Mouse (Mus musculus) megakaryocyte progenitor cell, adult 5-6 weeks (primary cell): Measurements from ENCODE around the gene Mpv17l2. TPM values are rescaled to one million over a fixed set of nuclear protein-coding genes. Genes with fewer than 3 reads are reported as not detected.
A peak's percentile ranks its signal among the peaks of the same experiment; 100 is the strongest.

Source experiments
- ATAC-seq: replicated peaks from 2 replicates; pipeline ENCODE4 v1.8.0; 2016; ENCODE audit warnings: mild to moderate bottlenecking, moderate TSS enrichment, inconsistent platforms; ENCODE audit not compliant: poor library complexity
- total RNA-seq, 2 experiments: library from RNA; stranded (forward) in 1 of 2; stranded (reverse) in 1 of 2; fragments of 157-497, 149-512 nt in 1 of 2; fragments of 200-1000 nt in 1 of 2; gene quantifications; 2 replicates each; pipeline versions ENCODE4 v1.2.3 to v1.2.4; 2015 to 2017

The Mpv17l2 gene
- total RNA-seq, 2 experiments from 2014 or later = 10.2 to 41.4 TPM

DNA sequence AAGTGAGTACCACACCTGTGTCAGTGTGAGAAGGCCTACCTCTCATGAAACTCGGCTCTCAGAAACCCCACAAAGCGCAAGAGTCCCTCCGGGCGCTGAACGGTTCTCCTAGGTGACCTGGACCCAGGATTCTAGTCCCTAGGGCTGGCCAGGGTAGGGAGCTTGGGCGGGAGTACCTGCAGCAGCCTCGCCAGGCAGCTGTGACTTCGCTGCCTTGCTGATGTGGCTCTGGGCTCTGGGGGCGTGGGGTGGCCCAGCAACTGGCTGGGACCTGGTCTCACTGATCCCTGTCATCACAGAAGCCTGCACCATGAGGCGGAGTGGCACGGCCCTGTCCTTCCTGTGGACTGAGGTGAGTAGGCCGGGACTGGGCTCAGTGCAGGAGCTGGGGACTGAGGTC, 36.5 kb downstream of the Mpv17l2 start:
- ATAC-seq = no peak

DNA sequence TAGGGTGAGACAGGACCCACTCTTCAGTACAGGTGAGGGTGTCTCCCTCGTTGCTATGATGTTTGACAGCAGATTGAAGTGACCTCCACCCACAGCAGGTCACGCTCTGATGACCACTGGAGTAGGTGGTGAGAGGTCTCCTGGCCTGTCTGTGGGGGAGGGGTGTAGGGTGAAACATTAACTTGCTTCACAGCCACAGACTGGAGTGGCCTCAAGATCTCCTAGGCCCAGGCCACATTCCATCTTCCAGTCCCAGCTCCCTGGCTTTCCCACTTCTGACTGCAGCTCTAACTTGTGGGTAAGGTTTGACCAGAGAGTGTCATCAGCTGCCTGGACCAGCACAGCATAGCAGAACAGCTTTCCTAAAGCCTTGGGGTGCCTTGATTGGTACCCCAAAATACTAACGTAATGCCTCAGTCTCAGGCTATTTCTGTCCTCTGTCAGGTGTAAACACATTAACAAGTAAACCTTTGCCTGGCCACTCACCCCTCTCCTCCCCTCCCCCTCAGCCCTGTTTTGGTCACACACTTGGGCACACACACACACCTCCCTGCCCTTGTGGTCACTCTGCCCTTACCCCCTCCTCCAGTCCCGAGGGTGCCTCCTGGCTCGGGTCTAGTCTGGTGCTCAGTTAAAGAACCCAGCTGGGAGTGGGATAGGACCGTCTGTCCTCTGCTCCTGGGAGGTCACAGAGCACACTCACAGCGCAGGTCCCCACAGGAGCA, 37.1 kb downstream of the Mpv17l2 start, which contains the start of gene Pde4c:
Gene Pde4c (plus strand): TSS at position 235 of the 725 bp plus-strand sequence.
- ATAC-seq = no peak

DNA sequence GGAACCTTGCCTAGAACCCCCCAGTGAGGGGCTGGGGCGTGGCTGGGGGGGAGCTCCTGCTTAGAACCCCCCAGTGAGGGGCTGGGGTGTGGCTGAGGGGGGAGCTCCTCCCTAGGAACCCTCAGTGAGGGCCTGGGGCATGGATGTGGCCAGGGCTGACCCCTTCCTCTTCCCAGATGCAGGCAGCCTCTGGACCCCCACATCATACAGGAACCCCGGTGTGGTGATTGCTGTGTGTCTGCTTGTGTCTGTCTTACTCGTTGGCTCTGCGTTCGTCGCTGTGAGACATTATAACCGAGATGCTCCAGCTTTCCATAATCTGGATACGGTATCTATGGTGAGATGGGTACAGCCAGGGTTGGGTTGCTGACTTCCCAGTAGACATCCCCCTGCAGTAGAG, 39.1 kb downstream of the Mpv17l2 start:
- ATAC-seq = no peak

DNA sequence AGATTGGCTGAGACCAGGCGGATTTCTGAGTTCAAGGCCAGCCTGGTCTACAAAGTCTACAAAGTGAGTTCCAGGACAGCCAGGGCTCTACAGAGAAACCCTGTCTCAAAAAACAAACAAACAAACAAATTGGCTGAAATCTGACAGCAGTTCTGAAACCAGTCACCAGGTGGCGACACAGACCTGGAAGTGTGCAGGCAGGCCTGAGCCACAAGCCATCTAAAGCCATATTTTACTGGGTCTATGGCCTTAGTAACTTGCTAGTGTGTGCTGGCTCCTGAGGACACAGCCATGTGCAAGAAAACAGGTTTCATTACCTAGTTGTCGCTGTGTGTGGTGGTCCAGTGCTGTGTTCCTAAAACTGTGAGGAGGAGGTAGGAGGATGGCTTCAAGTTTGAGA, 40.0 kb downstream of the Mpv17l2 start:
- peak; percentile 84 for ATAC-seq

DNA sequence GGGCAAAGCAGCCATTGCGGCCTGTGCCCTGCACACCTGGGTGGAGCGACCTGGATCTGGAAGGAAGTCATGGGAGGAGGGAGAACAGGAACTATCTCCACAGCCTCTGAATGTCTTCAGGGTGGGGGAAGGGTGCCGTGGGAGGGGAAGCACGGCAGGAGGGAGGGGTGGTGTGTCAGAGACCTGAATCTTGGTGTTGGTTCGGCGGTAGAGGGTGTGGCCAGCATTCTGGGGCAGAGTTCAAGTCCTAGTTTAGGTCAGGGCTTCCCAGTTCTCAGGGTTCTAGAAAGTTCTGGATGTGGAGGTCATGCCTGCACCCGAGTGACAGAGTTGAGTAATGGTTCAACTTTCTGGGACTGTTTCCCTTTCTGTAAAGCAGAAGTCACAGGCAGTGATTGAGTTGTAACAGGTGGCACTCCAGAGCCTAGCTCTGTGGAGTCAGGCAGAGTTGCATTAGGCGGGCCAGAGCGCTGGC, 40.9 kb downstream of the Mpv17l2 start:
- ATAC-seq = no peak

DNA sequence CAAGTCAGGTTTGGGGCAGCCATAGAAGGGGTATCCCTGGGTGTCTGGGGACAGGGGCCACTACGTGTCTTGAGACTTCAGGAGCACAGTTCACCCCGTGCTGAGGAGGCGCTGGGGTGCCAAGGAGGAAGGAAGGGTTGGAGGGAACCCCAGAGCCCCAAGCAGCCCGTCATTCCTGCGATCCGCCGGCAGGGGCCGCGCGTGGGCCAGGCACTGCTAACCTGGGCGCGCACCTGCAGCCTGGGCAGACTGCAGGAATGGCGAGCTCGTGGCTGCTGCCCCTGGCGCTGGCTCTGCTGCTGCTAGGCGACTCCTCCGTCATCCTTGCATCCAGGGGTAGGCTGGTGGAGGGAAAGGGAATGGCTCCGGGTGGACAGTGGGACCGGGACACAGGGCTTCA, 42.4 kb downstream of the Mpv17l2 start, which contains the start of gene Gm3336:
Gene Gm3336 (plus strand): TSS at position 247 of the 400 bp plus-strand sequence.
- ATAC-seq = peak; percentile 92

DNA sequence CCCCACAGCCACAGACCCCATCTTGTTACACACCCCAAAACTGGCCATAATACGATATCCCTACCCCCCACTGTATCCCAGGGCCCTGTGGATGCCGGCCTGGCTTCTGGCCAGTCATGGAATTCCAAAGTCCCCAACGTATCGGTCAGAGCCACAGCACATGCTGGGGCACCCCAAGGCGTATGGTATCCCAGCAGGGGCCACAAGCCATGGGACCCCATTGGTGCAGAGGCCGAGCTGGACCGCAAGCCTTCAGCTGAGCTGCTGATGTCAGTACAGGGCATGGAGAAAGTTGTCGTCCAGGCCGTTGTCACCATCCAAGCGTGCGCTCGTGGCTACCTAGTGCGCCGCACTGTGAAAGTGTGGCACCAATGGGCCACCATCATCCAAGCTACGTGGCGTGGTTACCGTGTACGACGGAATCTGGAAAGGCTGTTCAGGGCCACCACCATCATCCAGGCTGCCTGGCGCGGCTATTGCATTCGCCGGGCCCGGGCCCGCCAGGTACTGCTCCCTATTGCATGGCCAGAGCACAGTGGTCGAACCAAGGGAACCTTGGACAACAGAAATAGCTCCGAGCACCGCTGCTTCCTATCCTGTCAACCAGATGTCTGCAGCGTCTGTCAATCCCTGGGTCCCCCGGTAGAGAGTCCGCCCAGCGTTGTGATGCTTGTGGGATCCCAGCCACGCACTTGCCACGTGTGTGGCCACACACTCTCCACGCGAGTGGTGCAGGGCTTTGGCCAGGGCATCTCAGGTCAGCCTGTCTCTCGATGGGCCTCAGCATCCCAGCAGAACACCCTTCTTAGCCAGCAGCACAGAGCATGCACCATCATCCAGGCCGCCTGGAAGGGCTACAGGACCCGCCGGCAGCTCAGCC, 44.0 kb downstream of the Mpv17l2 start:
- no peak for ATAC-seq

DNA sequence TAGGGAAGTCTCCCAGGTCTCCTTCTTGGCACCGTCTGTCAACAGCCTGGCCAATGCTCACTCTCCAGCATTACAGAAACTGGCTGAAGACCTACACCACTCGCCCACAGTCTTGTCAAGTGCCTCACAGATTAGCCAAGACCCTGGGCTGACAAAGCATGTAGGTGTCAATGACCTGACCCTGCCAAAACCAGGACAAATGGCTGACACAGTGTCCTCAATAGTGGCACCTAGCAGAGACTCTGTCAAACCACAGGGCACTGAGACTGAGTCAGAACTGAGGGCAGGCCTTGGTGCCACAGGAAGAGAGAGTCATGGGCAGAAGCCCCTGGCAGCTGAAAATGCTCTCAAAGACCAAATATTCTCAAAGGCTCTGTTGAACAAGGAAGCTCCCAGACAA, 45.7 kb downstream of the Mpv17l2 start:
- ATAC-seq = no peak

DNA sequence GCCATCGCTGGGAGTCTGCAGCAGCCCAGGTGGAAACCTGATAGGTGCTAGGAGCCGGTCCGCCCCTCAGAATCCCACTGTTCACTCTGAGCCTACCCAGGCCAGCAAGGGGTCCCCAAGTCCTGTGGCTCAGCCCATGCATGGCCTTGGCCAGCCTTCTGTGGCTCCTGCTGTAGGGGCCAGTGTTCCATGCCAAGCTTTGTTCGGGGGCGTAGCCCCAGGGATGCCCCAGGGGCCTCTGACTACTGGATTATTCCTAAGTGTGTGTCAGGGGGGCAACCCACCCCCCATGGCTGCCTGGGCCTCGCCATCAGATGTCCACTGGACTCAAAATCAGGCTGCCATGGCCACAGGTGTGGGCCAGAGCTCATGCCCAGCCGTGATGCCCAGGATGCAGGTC, 46.8 kb downstream of the Mpv17l2 start:
- no peak for ATAC-seq

DNA sequence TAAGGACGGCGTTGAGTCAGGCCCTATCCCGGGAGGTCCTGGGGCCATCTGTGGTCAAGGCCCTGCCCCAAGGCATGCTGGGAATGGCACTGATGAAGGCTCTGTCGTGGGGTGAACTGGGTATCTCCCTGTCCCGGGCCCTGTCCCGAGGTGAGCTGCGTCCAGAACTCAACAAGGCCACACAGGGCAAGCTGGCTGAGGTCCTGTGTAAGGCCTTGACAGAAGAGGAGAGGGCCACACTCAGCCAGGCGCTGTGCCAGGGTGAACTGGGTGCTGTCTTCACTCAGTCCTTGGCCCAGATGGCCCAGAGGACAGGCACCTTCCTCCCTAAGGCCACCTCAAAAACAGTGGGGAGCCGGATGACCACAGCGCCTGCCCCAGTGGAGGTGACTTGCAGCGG, 49.7 kb downstream of the Mpv17l2 start:
- no peak for ATAC-seq

DNA sequence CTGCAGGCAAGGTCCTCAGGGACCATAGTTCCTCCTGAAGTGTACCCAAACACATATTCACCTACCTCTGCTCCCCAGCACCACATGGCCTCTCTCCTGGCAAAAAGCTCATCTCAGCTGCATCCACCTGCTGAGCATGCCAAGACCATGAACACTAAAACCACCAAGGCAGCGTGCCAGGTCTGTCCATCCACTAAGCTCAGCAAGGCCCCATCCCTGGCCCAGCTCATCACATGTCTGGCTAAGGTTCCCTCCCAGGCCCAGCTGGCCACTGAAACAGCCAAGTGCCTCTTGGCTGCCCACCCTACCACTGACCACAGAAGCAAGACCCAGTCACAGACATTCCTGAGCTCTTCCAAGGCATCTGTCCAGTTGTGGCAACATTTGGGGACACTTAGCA, 50.5 kb downstream of the Mpv17l2 start:
- no peak for ATAC-seq

DNA sequence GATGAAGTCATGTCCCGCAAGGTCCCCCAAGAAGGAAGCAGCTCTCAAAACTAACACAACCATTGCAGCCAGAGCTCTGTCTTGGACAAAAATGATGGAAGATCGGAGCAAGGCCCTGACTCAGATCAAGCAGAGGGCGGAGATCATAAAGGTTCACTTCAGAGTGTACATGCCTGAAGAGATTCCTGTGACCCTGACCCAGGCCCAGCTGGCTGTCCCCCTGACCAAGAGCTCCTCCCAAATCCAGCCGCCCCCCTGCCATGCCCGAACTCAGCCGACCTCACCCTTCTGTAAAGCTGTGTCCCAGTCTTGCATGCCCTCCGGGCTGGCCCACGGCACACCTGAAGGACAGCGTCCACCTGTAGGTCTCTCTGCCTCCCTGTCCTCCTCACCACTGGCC, 51.0 kb downstream of the Mpv17l2 start:
- no peak for ATAC-seq

Other genes starting within 250 kb of the Mpv17l2 start
- 74.6 and 90.4 TPM in 2 replicates for gene Fkbp8, start 233.2 kb downstream of the Mpv17l2 start, total RNA-seq (2015)
- 114 and 133 TPM in 2 replicates for gene Fkbp8, start 233.2 kb downstream of the Mpv17l2 start, total RNA-seq (2017)
- gene Kxd1, start 233.0 kb downstream of the Mpv17l2 start, total RNA-seq (2015) = 88.0 and 106 TPM in 2 replicates
- 63.1 and 84.4 TPM in 2 replicates for gene Kxd1, start 233.0 kb downstream of the Mpv17l2 start, total RNA-seq (2017)
- gene Ell, start 221.5 kb downstream of the Mpv17l2 start, total RNA-seq (2015) = 8.5 and 8.7 TPM in 2 replicates
- gene Ell, start 221.5 kb downstream of the Mpv17l2 start, total RNA-seq (2017) = 9.1 and 9.5 TPM in 2 replicates
- gene Isyna1, start 166.6 kb downstream of the Mpv17l2 start, total RNA-seq (2015) = 26.1 and 39.0 TPM in 2 replicates
- gene Isyna1, start 166.6 kb downstream of the Mpv17l2 start, total RNA-seq (2017) = 42.9 and 45.4 TPM in 2 replicates
- gene Ssbp4, start 152.1 kb downstream of the Mpv17l2 start, total RNA-seq (2015) = 31.6 and 40.7 TPM in 2 replicates
- 40.2 and 69.7 TPM in 2 replicates for gene Ssbp4, start 152.1 kb downstream of the Mpv17l2 start, total RNA-seq (2017)
- gene Lrrc25, start 144.8 kb downstream of the Mpv17l2 start, total RNA-seq (2015) = 6.2 and 12.9 TPM in 2 replicates
- 4.7 and 5.4 TPM in 2 replicates for gene Lrrc25, start 144.8 kb downstream of the Mpv17l2 start, total RNA-seq (2017)
- not detected in 2 replicates for gene Gdf15, start 128.5 kb downstream of the Mpv17l2 start, total RNA-seq (2015)
- gene Gdf15, start 128.5 kb downstream of the Mpv17l2 start, total RNA-seq (2017) = not detected in 2 replicates
- 11.7 and 11.8 TPM in 2 replicates for gene Pgpep1, start 100.6 kb downstream of the Mpv17l2 start, total RNA-seq (2015)
- 3.6 and 5.2 TPM in 2 replicates for gene Pgpep1, start 100.6 kb downstream of the Mpv17l2 start, total RNA-seq (2017)
- 121 and 125 TPM in 2 replicates for gene Lsm4, start 87.7 kb downstream of the Mpv17l2 start, total RNA-seq (2015)
- 214 and 249 TPM in 2 replicates for gene Lsm4, start 87.7 kb downstream of the Mpv17l2 start, total RNA-seq (2017)
- gene Jund, start 62.0 kb downstream of the Mpv17l2 start, total RNA-seq (2015) = 16.1 and 29.1 TPM in 2 replicates
- 19.8 and 21.0 TPM in 2 replicates for gene Jund, start 62.0 kb downstream of the Mpv17l2 start, total RNA-seq (2017)
- gene Iqcn, start 57.5 kb downstream of the Mpv17l2 start, total RNA-seq (2015) = 0.07 TPM in 1 of 2 replicates, not detected in the other
- gene Iqcn, start 57.5 kb downstream of the Mpv17l2 start, total RNA-seq (2017) = not detected in 2 replicates
- not detected in 2 replicates for gene Gm3336, start 42.4 kb downstream of the Mpv17l2 start, total RNA-seq (2015)
- gene Gm3336, start 42.4 kb downstream of the Mpv17l2 start, total RNA-seq (2017) = 0.12 TPM in 1 of 2 replicates, not detected in the other
- gene Pde4c, start 37.2 kb downstream of the Mpv17l2 start, total RNA-seq (2015) = 0.39 TPM in 1 of 2 replicates, not detected in the other
- not detected in 2 replicates for gene Pde4c, start 37.2 kb downstream of the Mpv17l2 start, total RNA-seq (2017)
- 2.6 and 3.6 TPM in 2 replicates for gene Rab3a, start 6.3 kb downstream of the Mpv17l2 start, total RNA-seq (2015)
- gene Rab3a, start 6.3 kb downstream of the Mpv17l2 start, total RNA-seq (2017) = 2.1 and 6.6 TPM in 2 replicates
- 5.7 and 6.0 TPM in 2 replicates for gene Pik3r2, start 15.8 kb upstream of the Mpv17l2 start, total RNA-seq (2015)
- 18.1 and 18.5 TPM in 2 replicates for gene Pik3r2, start 15.8 kb upstream of the Mpv17l2 start, total RNA-seq (2017)
- 48.7 and 50.0 TPM in 2 replicates for gene Mast3, start 44.1 kb upstream of the Mpv17l2 start, total RNA-seq (2015)
- gene Mast3, start 44.1 kb upstream of the Mpv17l2 start, total RNA-seq (2017) = 13.9 and 16.7 TPM in 2 replicates
- 0.07 and 0.64 TPM in 2 replicates for gene Il12rb1, start 47.5 kb upstream of the Mpv17l2 start, total RNA-seq (2015)
- gene Il12rb1, start 47.5 kb upstream of the Mpv17l2 start, total RNA-seq (2017) = 1.0 and 1.7 TPM in 2 replicates
- gene Arrdc2, start 78.8 kb upstream of the Mpv17l2 start, total RNA-seq (2015) = 6.0 and 8.6 TPM in 2 replicates
- gene Arrdc2, start 78.8 kb upstream of the Mpv17l2 start, total RNA-seq (2017) = 4.8 and 8.8 TPM in 2 replicates
- gene Kcnn1, start 102.3 kb upstream of the Mpv17l2 start, total RNA-seq (2015) = 0.12 and 0.42 TPM in 2 replicates
- 0.84 and 0.92 TPM in 2 replicates for gene Kcnn1, start 102.3 kb upstream of the Mpv17l2 start, total RNA-seq (2017)
- 27.6 and 37.2 TPM in 2 replicates for gene Ccdc124, start 113.0 kb upstream of the Mpv17l2 start, total RNA-seq (2015)
- 33.9 and 37.1 TPM in 2 replicates for gene Ccdc124, start 113.0 kb upstream of the Mpv17l2 start, total RNA-seq (2017)
- 0.07 TPM in 1 of 2 replicates, not detected in the other for gene Slc5a5, start 131.8 kb upstream of the Mpv17l2 start, total RNA-seq (2015)
- gene Slc5a5, start 131.8 kb upstream of the Mpv17l2 start, total RNA-seq (2017) = not detected in 2 replicates
- gene Rpl18a, start 136.5 kb upstream of the Mpv17l2 start, total RNA-seq (2015) = 7,432 and 8,014 TPM in 2 replicates
- 2,240 and 2,571 TPM in 2 replicates for gene Rpl18a, start 136.5 kb upstream of the Mpv17l2 start, total RNA-seq (2017)
- gene Map1s, start 145.0 kb upstream of the Mpv17l2 start, total RNA-seq (2015) = 14.4 and 14.7 TPM in 2 replicates
- gene Map1s, start 145.0 kb upstream of the Mpv17l2 start, total RNA-seq (2017) = 13.2 and 14.4 TPM in 2 replicates